Mouse (Mus musculus) megakaryocyte, embryonic 14.5 days (primary cell): ENCODE results near the gene Sox6. TPM values are rescaled to one million over a fixed set of nuclear protein-coding genes. Genes with fewer than 3 reads are reported as not detected.

Experiments
- H3K27me3 ChIP-seq: replicated peaks from 2 replicates; pipeline ENCODE3; 2012; ENCODE audit warnings: inconsistent platforms
- H3K36me3 ChIP-seq: replicated peaks from 2 replicates; pipeline ENCODE3; 2012; ENCODE audit warnings: low read length, inconsistent platforms, mixed read lengths
- H3K4me1 ChIP-seq: 2 replicates; pipeline ENCODE4 v1.6.1; 2012; ENCODE audit warnings: inconsistent platforms
- H3K4me3 ChIP-seq: replicated peaks from 2 replicates; pipeline ENCODE3; 2012; ENCODE audit warnings: moderate library complexity, mild to moderate bottlenecking, inconsistent platforms
- H3K9me3 ChIP-seq: 2 replicates; pipeline ENCODE4 v1.6.1; 2012; ENCODE audit warnings: inconsistent platforms
- FLI1 ChIP-seq: IDR thresholded peaks from 2 replicates; pipeline ENCODE4 v1.6.1; 2012; ENCODE audit warnings: low read length, inconsistent platforms, mixed read lengths
- GATA1 ChIP-seq: IDR thresholded peaks from 3 replicates; pipeline ENCODE4 v1.6.1; 2012; ENCODE audit warnings: mixed read lengths, low read length, inconsistent platforms, borderline replicate concordance
- polyA plus RNA-seq: library from polyadenylated mRNA; stranded (reverse); fragments of >175 nt; gene quantifications from 2 replicates; pipeline ENCODE4 v1.2.3, GENCODE M21; 2012; ENCODE audit warnings: low replicate concordance; ENCODE audit not compliant: insufficient read depth

Sox6 gene
- polyA plus RNA-seq, 1 experiment, result 0.17 TPM

DNA sequence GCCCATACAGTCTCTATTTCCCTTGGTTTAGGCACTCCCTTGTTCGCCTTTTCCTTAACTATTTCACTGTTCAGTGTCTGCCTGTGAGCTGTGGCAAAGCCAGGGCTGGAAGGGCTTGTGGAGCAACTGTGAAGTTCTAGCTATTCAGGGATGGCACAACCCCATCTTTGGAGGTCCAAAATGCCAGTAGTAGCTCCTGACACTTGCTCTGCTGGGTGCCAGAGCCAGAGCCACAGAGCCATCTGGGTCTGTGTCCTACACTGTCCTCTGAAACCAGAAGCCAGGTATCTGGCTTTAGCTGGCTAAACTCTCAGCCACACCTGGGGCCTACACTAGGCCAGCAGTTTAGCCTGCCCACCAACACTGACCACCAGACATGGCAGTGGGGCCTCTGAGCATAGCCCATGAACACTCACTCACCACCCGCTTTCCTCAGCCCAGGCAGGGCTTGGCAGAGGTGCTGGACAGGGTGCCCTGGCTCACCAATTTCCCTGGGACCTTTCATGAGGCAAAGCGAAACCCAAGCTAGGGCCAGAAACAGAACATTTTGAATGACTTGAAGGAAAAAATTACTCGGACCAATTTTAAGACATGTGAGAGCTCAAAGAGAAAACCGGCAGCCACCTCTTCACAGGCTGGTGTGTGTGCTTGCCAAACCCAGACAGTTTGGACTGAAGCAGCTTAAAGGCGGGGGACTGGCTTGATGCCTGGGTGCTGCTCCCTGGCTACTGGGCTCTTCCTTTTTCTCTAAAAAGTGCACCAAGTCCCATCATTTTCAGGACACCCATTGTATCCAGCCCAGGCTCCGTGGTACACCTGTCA is 612.2 kb downstream of the Sox6 start:
- Histone ChIP-seq H3K9me3 (no peaks in the 10 kb centered on the region), H3K36me3 (no peaks in the 10 kb centered on the region), H3K27me3 (peaks cover 19% of the 10 kb centered on the region), H3K4me3 (no peak overlapping the region), H3K4me1 (no peaks in the 10 kb centered on the region)
- no peak for TF ChIP-seq GATA1
- TF ChIP-seq FLI1, result no peak

DNA sequence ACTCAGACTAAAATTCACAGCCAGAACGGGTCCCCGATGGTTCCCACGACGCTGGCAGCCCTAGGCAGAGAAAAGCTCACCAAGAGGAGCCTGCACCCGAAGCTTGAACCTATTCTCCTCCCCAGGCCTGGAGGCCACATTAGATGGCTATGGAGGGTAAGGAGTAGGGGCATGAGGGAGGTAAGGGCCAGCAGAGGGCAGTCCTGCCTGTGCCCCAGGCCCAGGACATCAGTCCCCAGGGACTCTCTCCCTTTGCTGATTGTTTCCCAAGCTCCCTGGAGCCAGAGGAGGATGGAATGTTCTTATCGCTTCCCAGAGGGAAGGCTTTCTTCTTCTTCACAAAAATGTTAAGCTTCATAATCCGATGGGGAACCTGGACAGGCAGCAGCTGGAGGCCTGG is 615.8 kb downstream of the Sox6 start:
- no peaks in the 10 kb centered on the region for H3K4me1 ChIP-seq
- no peaks in the 10 kb centered on the region for H3K9me3 ChIP-seq
- TF ChIP-seq GATA1 (no peak), FLI1 (no peak)
- H3K4me3 ChIP-seq, result no peak overlapping the region
- H3K36me3 ChIP-seq, result no peaks in the 10 kb centered on the region
- peaks cover 39% of the 10 kb centered on the region for H3K27me3 ChIP-seq

GRCm38 (mm10) chr7:115420960-115421359 is 617.6 kb downstream of the Sox6 start:
- Histone ChIP-seq H3K4me3 (no peak overlapping the region), H3K36me3 (no peaks in the 10 kb centered on the region), H3K4me1 (no peaks in the 10 kb centered on the region), H3K27me3 (peaks cover 39% of the 10 kb centered on the region), H3K9me3 (no peaks in the 10 kb centered on the region)
- TF ChIP-seq GATA1, result no peak
- no peak for TF ChIP-seq FLI1

Other genes starting within 250 kb of the Sox6 start
- 10.6 and 59.4 TPM in 2 replicates for gene 1110004F10Rik, start 601 bp upstream of the Sox6 start, polyA plus RNA-seq
- gene Gm4353, start 45.8 kb upstream of the Sox6 start, polyA plus RNA-seq, result 0.82 TPM in 1 of 2 replicates, not detected in the other